Mouse (Mus musculus) mature B cell (primary cell): ENCODE data around the gene Eps15.

Source experiments
- in situ Hi-C: fragments of 300-500 bp; cut with MboI; formaldehyde crosslinking; loops from 2 replicates; pipeline ENCODE4 v1.14.3; 2019

The Eps15 gene

GRCm38 (mm10) chr4:109432668-109433375 is 152.8 kb downstream of the Eps15 start:
- in situ Hi-C loops = no loop called here

DNA sequence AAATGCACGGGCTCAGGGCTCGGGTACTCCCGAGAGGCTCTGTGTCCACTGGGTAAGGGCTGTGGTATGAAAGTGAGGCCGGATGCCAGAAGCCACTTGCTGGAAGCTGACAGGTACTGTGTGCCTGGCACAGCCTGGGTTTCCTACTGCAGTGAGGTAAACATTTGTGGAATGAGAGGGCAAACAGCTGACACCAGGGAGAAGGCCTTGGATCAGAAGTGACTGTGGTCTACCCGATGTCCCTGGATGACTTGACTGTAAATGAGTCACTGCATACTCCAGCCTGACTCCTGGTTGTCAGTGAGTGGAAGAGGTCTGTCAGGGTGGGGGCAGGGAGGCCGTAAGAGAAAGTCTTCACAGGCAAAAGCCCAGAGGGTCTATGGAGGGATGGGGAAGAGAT is 153.6 kb downstream of the Eps15 start:
- in situ Hi-C loops = no loop called here

GRCm38 (mm10) chr4:109434256-109434655 is 154.2 kb downstream of the Eps15 start:
- in situ Hi-C loops = no loop called here
